Mouse (Mus musculus): ENCODE data around the gene Rpl3.

GRCm38 (mm10) chr15:80034913-80035312 is 56.8 kb downstream of the Rpl3 start:
- TF ChIP-seq GATA1 (IDR thresholded peaks at IDR 0.05; ENCODE audit: low read length) (no peak), TAL1 (IDR thresholded peaks at IDR 0.05; ENCODE audit: low read length) (no peak)

Data from erythroblast, embryonic 14.5 days (primary cell).